Mouse (Mus musculus) CD4-positive helper T cell, adult 2 months (primary cell): Measurements from ENCODE around the gene Hist4h4.

Experiments used
- DNase-seq: peaks from one replicate; pipeline ENCODE4 v3.0.0-alpha.2; 2012; ENCODE audit warnings: low read depth, missing footprints, low spot score

Hist4h4 gene

GRCm38 (mm10) chr6:136782761-136783160 is 21.5 kb downstream of the Hist4h4 start:
- no peak for DNase-seq

DNA sequence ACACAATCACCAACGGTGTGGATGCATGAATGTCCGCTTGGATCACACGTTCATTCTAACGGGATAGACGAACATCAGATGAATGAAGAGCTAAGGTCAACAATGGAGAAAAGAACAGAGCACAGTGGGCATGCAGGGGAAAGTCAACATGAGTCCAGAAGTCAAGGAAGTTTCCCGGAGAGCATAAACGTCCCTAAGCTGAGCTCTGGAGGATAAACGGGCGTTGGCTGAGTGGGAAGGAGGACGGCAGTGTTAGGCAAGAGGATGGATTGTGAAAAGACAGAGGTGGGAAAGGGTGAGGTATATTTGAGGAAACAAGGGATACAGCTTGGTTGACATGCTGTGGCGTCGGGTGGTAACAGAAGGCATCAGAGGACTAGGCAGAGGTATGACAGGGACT is 22.1 kb downstream of the Hist4h4 start:
- DNase-seq: no peak

DNA sequence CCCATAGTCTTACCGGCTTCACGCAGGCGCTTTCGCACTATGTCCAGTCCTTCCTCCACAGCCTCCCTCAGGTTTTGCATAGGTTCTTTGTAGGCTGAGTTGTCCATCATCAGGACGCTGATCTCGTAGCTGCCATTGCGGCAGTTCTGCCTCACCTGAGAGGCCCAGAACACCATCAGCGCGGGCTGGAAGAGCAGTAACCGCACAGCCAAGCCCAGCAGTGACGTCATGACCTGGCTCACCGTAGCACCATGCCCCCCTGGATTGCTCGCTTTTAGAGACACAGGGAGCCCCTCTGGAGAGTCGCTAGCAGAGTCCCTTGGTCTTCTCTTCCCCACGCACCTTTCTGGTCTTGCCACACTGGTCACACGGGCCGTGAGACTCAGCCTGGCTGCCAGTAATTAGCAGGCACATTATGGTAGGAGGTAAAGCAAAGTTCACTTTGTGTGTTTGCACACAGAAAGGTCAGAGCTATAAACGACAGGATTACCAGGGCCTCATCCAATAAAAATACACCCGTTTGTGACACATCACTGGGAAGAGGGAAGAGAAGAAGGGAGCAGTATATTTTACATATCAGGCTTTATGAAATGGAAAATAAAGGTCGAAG is 22.7 kb downstream of the Hist4h4 start, which contains the start of gene Gucy2c:
Gene Gucy2c (minus strand): TSS at position 389 of the 610 bp plus-strand sequence.
- no peak for DNase-seq

DNA sequence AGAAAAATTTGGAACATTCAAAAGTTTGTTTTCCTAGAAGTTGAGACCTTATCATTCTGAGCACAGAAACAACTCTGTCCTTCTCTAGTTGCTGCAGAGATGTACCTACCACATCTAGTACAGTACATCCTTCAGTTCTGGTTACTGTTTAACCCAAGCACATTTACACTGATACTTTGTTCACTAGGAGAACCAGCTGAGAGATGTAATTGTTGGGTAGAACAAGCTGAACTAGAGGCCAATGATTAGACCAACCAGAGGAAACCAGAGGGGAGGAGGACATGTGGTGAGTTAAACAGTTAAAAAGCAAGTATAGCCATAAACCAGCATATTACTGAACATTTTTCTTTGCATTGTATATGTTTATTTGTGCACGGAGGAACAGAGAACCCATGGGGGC is 27.8 kb downstream of the Hist4h4 start:
- DNase-seq: no peak

GRCm38 (mm10) chr6:136769859-136770258 is 34.4 kb downstream of the Hist4h4 start:
- no peak for DNase-seq

DNA sequence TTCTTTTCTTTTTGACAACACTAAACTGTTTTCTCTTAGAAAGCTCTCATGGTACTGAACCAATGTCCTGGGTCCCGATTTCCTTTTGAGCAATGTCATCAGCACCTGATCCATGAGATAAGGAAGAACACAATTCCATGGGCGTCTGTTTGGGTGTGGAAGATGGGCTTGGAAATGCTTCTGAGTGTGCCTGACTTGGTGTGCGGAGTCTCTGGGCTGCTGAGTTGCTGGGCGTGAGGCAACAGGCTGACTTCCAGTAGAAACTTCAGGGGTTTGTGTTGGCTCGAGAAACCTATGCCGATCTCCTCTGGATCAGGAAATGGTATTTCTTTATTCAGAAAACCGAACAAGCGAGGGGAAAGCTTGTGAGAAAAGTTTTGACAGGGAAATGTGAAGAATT is 35.1 kb downstream of the Hist4h4 start:
- DNase-seq: no peak

DNA sequence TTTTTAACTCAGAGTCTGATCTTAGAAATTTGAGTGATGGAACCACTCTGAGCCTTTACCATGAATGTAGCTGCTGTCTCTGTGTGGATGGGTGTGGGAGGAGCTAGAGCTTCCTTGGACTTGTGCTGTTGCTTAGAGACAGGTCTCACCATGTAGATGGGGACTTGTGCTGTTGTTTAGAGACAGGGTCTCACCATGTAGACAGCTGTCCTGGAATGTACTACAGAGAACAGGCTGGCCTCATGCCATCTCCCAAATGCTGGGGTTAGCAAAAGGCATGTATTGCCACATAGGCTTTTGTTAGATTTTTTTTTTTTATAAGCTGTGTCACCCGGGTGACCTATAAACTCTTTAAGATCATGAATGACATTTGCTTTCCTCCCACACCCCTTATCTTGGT is 40.3 kb downstream of the Hist4h4 start:
- DNase-seq: no peak
